Mouse (Mus musculus): ENCODE data around the gene Cd2bp2.

GRCm38 (mm10) chr7:127233368-127233749 is 37.5 kb upstream of the Cd2bp2 start:
- TF ChIP-seq CTCF (IDR thresholded peaks at IDR 0.05; ENCODE audit: control insufficient read depth, insufficient read depth, insufficient replicate concordance, low read depth, low read length) (no peak), POLR2A (IDR thresholded peaks at IDR 0.05; ENCODE audit: control insufficient read depth, low read depth, low read length) (no peak; the same call in 1 of the 2 replicates)
